Mouse (Mus musculus) embryonic fibroblast, embryonic 13.5 days (primary cell): Measurements from ENCODE around the gene Naaa. TPM values are rescaled to one million over a fixed set of nuclear protein-coding genes. Genes with fewer than 3 reads are reported as not detected.

Experiments
- H3K27ac ChIP-seq: 2 replicates; pipeline ENCODE4 v1.5.1; 2012; ENCODE audit warnings: low read length, control low read depth, inconsistent platforms; ENCODE audit not compliant: insufficient read depth
- H3K4me1 ChIP-seq: 2 replicates; pipeline ENCODE4 v1.6.1; 2011; ENCODE audit warnings: low read length; ENCODE audit not compliant: control insufficient read depth, insufficient read depth
- H3K4me3 ChIP-seq: 2 replicates; pipeline ENCODE4 v1.5.1; 2011; ENCODE audit warnings: mild to moderate bottlenecking, control low read depth, low read length; ENCODE audit not compliant: insufficient read depth
- CTCF ChIP-seq: IDR thresholded peaks from 2 replicates; pipeline ENCODE4 v1.5.1; 2011; ENCODE audit warnings: mild to moderate bottlenecking, control low read depth, low read length, moderate library complexity, borderline replicate concordance; ENCODE audit not compliant: insufficient read depth
- POLR2A ChIP-seq: IDR thresholded peaks from 2 replicates; pipeline ENCODE4 v1.6.1; 2011; ENCODE audit warnings: low read depth, mild to moderate bottlenecking, control low read depth, low read length, moderate library complexity
- polyA plus RNA-seq: library from polyadenylated mRNA; stranded (reverse); fragments of >200 nt; gene quantifications from 2 replicates; pipeline ENCODE4 v1.2.4, GENCODE M21; 2011; ENCODE audit warnings: low read depth; ENCODE audit not compliant: missing spikeins, insufficient read length

Gene Naaa
- polyA plus RNA-seq, 1 experiment = 20.4 TPM

DNA sequence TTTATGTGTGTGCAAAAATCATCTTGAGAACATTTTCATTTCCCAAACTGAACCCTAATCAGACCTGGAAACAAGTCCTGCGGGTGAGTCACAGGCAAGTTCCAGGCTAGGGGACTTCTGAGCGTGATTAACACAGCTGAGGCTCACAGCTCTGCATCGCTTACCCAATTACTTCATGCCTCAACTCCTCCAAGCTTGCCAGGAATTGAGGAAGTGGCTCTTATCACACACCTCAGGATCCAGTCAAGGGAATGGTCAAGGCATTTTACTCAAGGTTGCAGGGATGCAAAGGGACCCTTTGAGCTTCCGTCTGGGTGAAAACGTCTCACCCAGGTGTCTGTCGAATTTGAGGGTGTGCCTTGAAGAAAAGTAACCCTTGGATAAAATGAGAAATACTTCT, 58.1 kb downstream of the Naaa start:
- peak overlapping the region; percentile 91 for H3K27ac ChIP-seq
- TF ChIP-seq POLR2A = no peak
- TF ChIP-seq CTCF = no peak
- H3K4me3 ChIP-seq = no peak overlapping the region
- peaks cover 4% of the 10 kb centered on the region; the same call in 1 of the 2 replicates for H3K4me1 ChIP-seq

DNA sequence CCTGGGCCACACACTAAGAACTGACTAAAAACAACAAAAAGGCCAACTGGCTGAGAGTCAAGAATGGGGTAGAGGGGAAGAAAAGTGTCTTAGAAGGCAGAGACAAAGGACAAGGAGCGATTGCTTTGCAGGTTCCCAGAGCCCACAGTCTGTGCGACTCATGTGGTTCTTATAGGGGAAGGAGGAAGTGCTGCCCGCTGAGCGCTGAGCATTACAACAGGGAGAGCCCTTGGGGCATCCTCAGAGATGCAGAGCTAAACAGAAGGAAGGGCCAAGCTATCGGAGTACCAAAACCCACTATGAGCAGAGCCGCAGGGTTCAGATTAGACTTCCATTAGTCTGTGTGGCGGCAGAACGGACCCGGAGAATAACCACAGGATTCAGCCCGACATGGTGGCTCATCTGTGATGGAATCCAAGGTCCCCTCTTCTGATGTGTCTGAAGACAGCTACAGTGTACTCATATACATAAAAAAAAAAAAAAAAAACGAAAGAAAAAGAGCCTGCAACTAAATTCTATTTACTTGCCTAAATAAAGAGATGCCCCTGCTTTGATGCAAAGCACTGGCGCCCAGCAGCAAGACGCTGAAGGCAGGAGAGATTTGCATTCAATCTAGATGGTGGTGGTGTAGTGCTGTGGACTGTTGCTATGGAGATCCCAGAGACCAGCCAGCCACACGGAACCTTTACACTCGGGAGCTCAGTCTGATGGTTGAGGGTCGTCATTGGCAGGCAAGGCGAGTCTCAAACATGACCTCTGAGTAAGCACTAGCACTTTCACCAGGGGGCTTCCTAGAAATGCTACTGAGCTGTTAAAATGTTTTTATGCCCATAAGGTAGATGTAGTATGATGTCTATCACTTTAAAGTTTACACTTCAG, 58.8 kb downstream of the Naaa start:
- H3K27ac ChIP-seq = peak overlapping the region; percentile 91
- no peak for TF ChIP-seq POLR2A
- no peak for TF ChIP-seq CTCF
- no peak overlapping the region for H3K4me3 ChIP-seq
- H3K4me1 ChIP-seq = peaks cover 4% of the 10 kb centered on the region; the same call in 1 of the 2 replicates

DNA sequence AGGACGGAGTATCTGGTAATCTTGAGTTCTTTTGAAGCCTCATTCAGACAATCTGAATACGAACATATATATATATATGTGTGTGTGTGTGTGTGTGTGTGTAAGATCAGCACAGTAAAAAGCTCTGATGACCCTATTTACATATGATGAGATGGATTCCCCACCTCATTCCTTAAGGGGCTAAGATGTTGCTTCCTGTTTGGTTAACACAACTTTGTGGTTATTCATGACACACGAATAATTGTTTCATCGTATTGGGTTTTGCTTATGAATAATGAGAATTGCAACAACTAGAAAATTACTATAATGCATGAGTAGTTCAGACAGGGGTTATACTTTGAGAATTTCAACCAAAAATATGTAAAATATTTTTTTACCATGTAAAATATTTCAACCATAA, 62.7 kb downstream of the Naaa start, which contains the start of gene U90926:
TSS of gene U90926 (minus strand) at position 101 of the 400 bp plus-strand sequence.
- peak within 1 kb of the TSS; percentile 70; the same call in 1 of the 2 replicates for H3K27ac ChIP-seq
- TF ChIP-seq CTCF (no peak), POLR2A (no peak)
- peaks cover under 1% of the 10 kb centered on the region; the same call in 1 of the 2 replicates for H3K4me1 ChIP-seq
- no peak within 1 kb of the TSS for H3K4me3 ChIP-seq

DNA sequence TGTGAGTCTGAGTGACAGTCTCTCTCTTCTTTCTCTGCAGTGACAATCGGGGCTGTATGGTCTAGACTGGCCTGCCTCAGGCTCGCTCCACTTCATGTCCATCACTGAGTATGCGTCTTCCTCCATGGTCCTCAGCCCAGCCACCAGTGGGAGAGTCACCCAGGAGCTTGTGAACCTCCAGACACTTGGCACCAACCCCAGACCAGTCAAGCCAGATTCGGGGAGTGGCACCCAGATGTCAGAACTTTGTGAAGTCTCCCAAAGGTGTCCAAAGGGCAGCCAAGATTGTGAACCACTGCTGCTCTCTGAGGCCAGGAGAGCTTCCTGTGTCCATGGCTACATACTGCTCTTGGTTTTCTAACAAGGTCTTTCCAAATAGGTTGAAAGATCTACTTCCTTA, 65.7 kb downstream of the Naaa start:
- no peak overlapping the region for H3K4me3 ChIP-seq
- TF ChIP-seq POLR2A (no peak), CTCF (no peak)
- no peaks in the 10 kb centered on the region for H3K4me1 ChIP-seq
- no peak overlapping the region for H3K27ac ChIP-seq

DNA sequence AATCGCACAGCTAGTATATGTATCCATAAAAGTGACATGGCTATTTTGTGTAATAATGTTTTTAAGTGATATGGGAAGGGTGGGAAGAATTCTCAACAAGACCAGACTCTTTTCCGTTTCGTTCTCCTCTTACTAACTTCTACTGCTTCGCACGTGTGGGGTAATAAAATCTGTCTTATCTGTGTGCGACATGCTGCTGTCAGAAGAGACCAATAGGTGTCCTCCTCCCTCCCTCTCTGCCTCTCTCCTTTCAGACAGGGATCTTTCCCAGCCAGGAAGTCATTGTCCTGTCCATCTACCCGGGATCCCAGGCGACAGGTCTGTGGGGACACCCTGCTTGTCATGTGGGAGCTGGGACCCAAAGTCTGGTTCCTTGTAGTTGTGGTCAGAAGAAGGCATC, 67.8 kb downstream of the Naaa start:
- H3K27ac ChIP-seq = no peak overlapping the region
- peaks cover 6% of the 10 kb centered on the region for H3K4me1 ChIP-seq
- no peak for TF ChIP-seq POLR2A
- no peak for TF ChIP-seq CTCF

More for the DNA sequence above, 67.8 kb downstream of the Naaa start:
- no peak overlapping the region for H3K4me3 ChIP-seq

Other genes starting within 250 kb of the Naaa start
- 3.2 and 4.7 TPM in 2 replicates for gene Cdkl2, start 234.3 kb downstream of the Naaa start, polyA plus RNA-seq
- 104 and 116 TPM in 2 replicates for gene G3bp2, start 194.5 kb downstream of the Naaa start, polyA plus RNA-seq
- 101 and 103 TPM in 2 replicates for gene Uso1, start 140.2 kb downstream of the Naaa start, polyA plus RNA-seq
- gene U90926, start 62.8 kb downstream of the Naaa start, polyA plus RNA-seq = 11.4 and 25.4 TPM in 2 replicates
- not detected in 2 replicates for gene Ppef2, start 21.9 kb downstream of the Naaa start, polyA plus RNA-seq
- gene Sdad1, start 32.3 kb upstream of the Naaa start, polyA plus RNA-seq = 30.0 and 31.7 TPM in 2 replicates
- 0.17 and 0.23 TPM in 2 replicates for gene Cxcl9, start 49.9 kb upstream of the Naaa start, polyA plus RNA-seq
- not detected in 2 replicates for gene Art3, start 53.7 kb upstream of the Naaa start, polyA plus RNA-seq
- 6.1 and 7.7 TPM in 2 replicates for gene Cxcl10, start 70.7 kb upstream of the Naaa start, polyA plus RNA-seq
- 31.6 and 44.3 TPM in 2 replicates for gene Nup54, start 157.0 kb upstream of the Naaa start, polyA plus RNA-seq
- gene Scarb2, start 228.7 kb upstream of the Naaa start, polyA plus RNA-seq = 67.1 and 79.3 TPM in 2 replicates